Mouse (Mus musculus) myocyte (in vitro differentiated cells): ENCODE data around the gene Tiam1.

Experiments
- CEBPB ChIP-seq: IDR thresholded peaks from 2 replicates; pipeline ENCODE4 v1.6.1; 2011; ENCODE audit warnings: mild to moderate bottlenecking, moderate library complexity; ENCODE audit not compliant: poor library complexity, insufficient read depth, severe bottlenecking
- E2F4 ChIP-seq: IDR thresholded peaks from one replicate; pipeline ENCODE4 v1.6.1; 2011; ENCODE audit warnings: mild to moderate bottlenecking, control low read depth, moderate library complexity; ENCODE audit not compliant: insufficient read depth
- MAX ChIP-seq: IDR thresholded peaks from one replicate; pipeline ENCODE4 v1.6.1; 2011; ENCODE audit warnings: low read depth, mild to moderate bottlenecking, control low read depth
- MYOD1 ChIP-seq, 3 experiments: IDR thresholded peaks; one replicate each; pipeline ENCODE4 v1.6.1; 2011; ENCODE audit warnings: control low read depth in 2 of 3, low read depth in 2 of 3, mild to moderate bottlenecking in 2 of 3, moderate library complexity in 1 of 3; ENCODE audit not compliant: insufficient read length in 2 of 3, control insufficient read depth in 1 of 3
- MYOG ChIP-seq, 3 experiments: IDR thresholded peaks; one replicate each; pipeline ENCODE4 v1.6.1; 2011; ENCODE audit warnings: control low read depth in 2 of 3, low read depth in 2 of 3, mild to moderate bottlenecking in 2 of 3; ENCODE audit not compliant: insufficient read length in 2 of 3, control insufficient read depth in 1 of 3, insufficient read depth in 1 of 3
- POLR2A ChIP-seq: IDR thresholded peaks from one replicate; pipeline ENCODE4 v1.6.1; 2011; ENCODE audit warnings: low read depth, mild to moderate bottlenecking, control low read depth, moderate library complexity; ENCODE audit not compliant: insufficient read length
- POLR2AphosphoS2 ChIP-seq: IDR thresholded peaks from one replicate; pipeline ENCODE4 v1.6.1; 2011; ENCODE audit warnings: low read depth, control low read depth; ENCODE audit not compliant: insufficient read length
- REST ChIP-seq: IDR thresholded peaks from one replicate; pipeline ENCODE4 v1.6.1; 2011; ENCODE audit warnings: mild to moderate bottlenecking, control low read depth, moderate library complexity; ENCODE audit not compliant: insufficient read depth, insufficient read length
- SRF ChIP-seq: IDR thresholded peaks from one replicate; pipeline ENCODE4 v1.6.1; 2011; ENCODE audit warnings: low read depth; ENCODE audit not compliant: control insufficient read depth, insufficient read length
- TCF12 ChIP-seq: IDR thresholded peaks from one replicate; pipeline ENCODE4 v1.6.1; 2011; ENCODE audit warnings: mild to moderate bottlenecking, control low read depth; ENCODE audit not compliant: poor library complexity, insufficient read depth, severe bottlenecking
- TCF3 ChIP-seq: IDR thresholded peaks from one replicate; pipeline ENCODE4 v1.6.1; 2011; ENCODE audit warnings: low read depth, control low read depth; ENCODE audit not compliant: insufficient read length
- USF1 ChIP-seq: IDR thresholded peaks from one replicate; pipeline ENCODE4 v1.6.1; 2011; ENCODE audit warnings: low read depth, mild to moderate bottlenecking, control low read depth, moderate library complexity

- no peak for TF ChIP-seq POLR2AphosphoS2
- no peak for TF ChIP-seq MYOD1 (IDR thresholded peaks at IDR 0.05; ENCODE audit: control insufficient read depth in 1 of 3, insufficient read length in 2 of 3, low read depth in 2 of 3)
- no peak for TF ChIP-seq POLR2A
- TF ChIP-seq CEBPB = no peak
- TF ChIP-seq TCF3 = no peak
- no peak for TF ChIP-seq USF1
- TF ChIP-seq REST = no peak
- no peak for TF ChIP-seq TCF12
- no peak for TF ChIP-seq E2F4
- no peak for TF ChIP-seq MYOG (IDR thresholded peaks at IDR 0.05; ENCODE audit: control insufficient read depth in 1 of 3, insufficient read depth in 1 of 3, insufficient read length in 2 of 3, low read depth in 2 of 3)
- no peak for TF ChIP-seq MAX
- TF ChIP-seq SRF = no peak
Measured at GRCm38 (mm10) chr16:89975441-89975840, 168.1 kb downstream of the Tiam1 start.
